Mouse (Mus musculus) midbrain, embryonic 12.5 days (tissue): ENCODE data around the gene Aqp9. TPM values are rescaled to one million over a fixed set of nuclear protein-coding genes. Genes with fewer than 3 reads are reported as not detected.

Experiments used
- ATAC-seq: fragments of 200-750 bp; cut with Nextera tagmentation; 2 replicates; pipeline ENCODE4 v1.8.0; 2017; ENCODE audit warnings: low read depth, moderate TSS enrichment, moderate library complexity; ENCODE audit not compliant: low FRiP score
- H3K27ac ChIP-seq: fragments of 300-500 bp; sonication (generic); replicated peaks from 2 replicates; pipeline ENCODE4 v1.5.1; 2016; ENCODE audit warnings: mild to moderate bottlenecking
- H3K27me3 ChIP-seq: fragments of 300-500 bp; sonication (generic); 2 replicates; pipeline ENCODE4 v1.6.1; 2016; ENCODE audit warnings: mild to moderate bottlenecking
- H3K36me3 ChIP-seq: fragments of 300-500 bp; sonication (generic); 2 replicates; pipeline ENCODE4 v1.6.1; 2016
- H3K4me1 ChIP-seq: fragments of 300-500 bp; sonication (generic); 2 replicates; pipeline ENCODE4 v1.6.1; 2016
- H3K4me2 ChIP-seq: fragments of 300-500 bp; sonication (generic); replicated peaks from 2 replicates; pipeline ENCODE4 v1.6.1; 2016; ENCODE audit warnings: mild to moderate bottlenecking, moderate library complexity
- H3K4me3 ChIP-seq: fragments of 300-500 bp; sonication (generic); 2 replicates; pipeline ENCODE4 v1.5.1; 2016; ENCODE audit warnings: mild to moderate bottlenecking
- H3K9ac ChIP-seq: fragments of 300-500 bp; sonication (generic); replicated peaks from 2 replicates; pipeline ENCODE4 v1.6.1; 2016; ENCODE audit warnings: mild to moderate bottlenecking, moderate library complexity
- H3K9me3 ChIP-seq: fragments of 300-500 bp; sonication (generic); 2 replicates; pipeline ENCODE4 v1.6.1; 2016; ENCODE audit warnings: mild to moderate bottlenecking
- WGBS: fragments of 180-500 bp; shearing (Covaris S2); methylation state at CpG from one replicate; pipeline ENCODE4 v1.1.7; 2016; 5-methylcytosine and 5-hydroxymethylcytosine counted together
- polyA plus RNA-seq: library from polyadenylated mRNA; unstranded; fragments of >200 nt; fragmentation: Nextera tagmentation; extraction: Ambion mirVana; gene quantifications from 2 replicates; pipeline ENCODE4 v1.2.1, GENCODE M21; 2016

Aqp9 gene
- 0.28 TPM in 1 of 2 replicates, not detected in the other for polyA plus RNA-seq

DNA sequence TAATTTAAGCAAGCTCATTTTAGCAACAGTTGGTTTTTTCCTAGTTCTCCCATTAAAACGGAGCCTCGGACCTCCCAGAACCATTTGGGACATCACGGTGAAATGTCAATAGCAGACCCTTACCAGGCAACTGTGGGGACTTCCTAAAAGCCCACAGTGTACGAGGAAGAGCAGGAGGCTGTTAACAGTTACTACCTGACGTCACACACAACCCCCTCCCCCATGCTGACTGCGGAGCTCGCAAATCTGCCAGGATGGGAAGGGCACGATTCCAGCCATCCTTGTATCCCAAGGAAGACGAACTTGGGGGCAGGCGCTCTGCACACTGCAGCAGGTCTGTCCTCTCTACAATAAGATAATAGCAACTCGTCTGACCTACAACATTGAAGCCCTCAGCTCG, at the start of gene Aqp9:
Gene Aqp9 (minus strand): TSS at position 172 of the 400 bp plus-strand sequence.
- Histone ChIP-seq H3K4me2 (no peak within 1 kb of the TSS), H3K36me3 (no peaks in the 10 kb centered on the region), H3K4me1 (peaks cover 13% of the 10 kb centered on the region), H3K27me3 (peaks cover 5% of the 10 kb centered on the region; the same call in 1 of the 2 replicates), H3K9me3 (no peaks in the 10 kb centered on the region), H3K27ac (0 out of 2 replicates have a peak within 1 kb of the TSS, but pooled peaks have one; percentile 15), H3K4me3 (no peak within 1 kb of the TSS), H3K9ac (no peak within 1 kb of the TSS)
- ATAC-seq = no peak
- WGBS = 49% methylated on average over 12 of the region's 12 CpGs

DNA sequence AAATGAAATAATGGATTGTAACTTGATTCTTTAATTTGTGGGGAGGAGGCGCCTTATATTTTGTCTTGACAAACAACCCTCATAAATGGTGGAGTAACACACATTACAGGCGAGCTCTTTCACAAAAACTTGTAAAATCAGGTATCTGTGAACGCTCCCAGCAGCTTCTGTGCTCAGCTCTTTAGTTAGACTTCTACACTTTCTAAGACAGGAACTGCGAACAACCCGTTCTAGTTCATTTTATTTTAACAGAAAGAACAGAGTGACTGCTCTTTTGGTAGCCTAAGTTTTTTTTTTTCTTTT, 49.3 kb upstream of the Aqp9 start:
- 21% methylated on average over 5 of the region's 5 CpGs for WGBS
- Histone ChIP-seq H3K4me1 (peaks cover 17% of the 10 kb centered on the region), H3K27ac (no peak overlapping the region), H3K9me3 (no peaks in the 10 kb centered on the region), H3K36me3 (no peaks in the 10 kb centered on the region), H3K9ac (no peak overlapping the region), H3K27me3 (peaks cover 61% of the 10 kb centered on the region), H3K4me2 (no peak overlapping the region), H3K4me3 (no peak overlapping the region)
- no peak for ATAC-seq

DNA sequence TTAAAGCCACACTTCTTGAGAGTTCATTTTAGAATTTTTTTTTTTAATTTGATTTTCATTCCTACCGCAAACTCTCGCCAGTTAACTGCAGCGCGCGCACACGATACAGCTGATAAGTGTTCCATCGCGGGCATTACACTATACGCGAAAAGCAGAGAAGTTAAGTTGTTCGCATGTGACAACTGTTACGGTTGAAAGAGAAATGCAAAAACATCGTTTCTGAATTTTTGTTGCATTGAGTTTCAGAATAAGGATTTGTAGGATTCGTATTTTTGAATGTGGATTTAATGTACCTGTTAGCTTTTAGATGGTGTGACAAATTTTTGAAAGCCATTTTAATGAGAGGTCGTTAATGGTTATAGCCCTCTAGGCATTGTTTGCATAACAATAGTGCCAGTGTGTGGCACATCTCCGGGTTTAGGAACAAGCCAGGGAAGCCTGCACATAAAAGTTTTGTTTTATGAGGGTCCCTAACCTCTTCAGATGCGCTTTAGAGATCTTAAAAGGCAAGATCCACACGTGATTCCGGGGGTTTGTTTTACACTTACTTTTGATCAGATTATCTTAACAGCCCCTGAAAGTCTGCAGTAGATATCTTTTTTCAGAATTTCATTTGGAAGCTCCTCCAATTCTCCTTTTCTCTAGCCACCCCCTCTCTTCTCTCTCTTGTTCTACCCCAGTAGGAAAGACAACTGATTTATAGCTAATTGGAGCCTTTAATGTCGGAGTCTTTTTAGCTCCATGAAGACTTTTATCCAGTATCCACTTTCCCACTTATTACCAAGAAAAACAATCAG, 48.7 kb upstream of the Aqp9 start:
- Histone ChIP-seq H3K4me2 (0 out of 2 replicates have a peak overlapping the region, but pooled peaks have one; percentile 60), H3K27me3 (peaks cover 61% of the 10 kb centered on the region), H3K27ac (no peak overlapping the region), H3K9ac (no peak overlapping the region), H3K4me1 (peaks cover 17% of the 10 kb centered on the region), H3K9me3 (no peaks in the 10 kb centered on the region), H3K4me3 (no peak overlapping the region), H3K36me3 (no peaks in the 10 kb centered on the region)
- 2% methylated on average over 20 of the region's 20 CpGs for WGBS
- no peak for ATAC-seq

DNA sequence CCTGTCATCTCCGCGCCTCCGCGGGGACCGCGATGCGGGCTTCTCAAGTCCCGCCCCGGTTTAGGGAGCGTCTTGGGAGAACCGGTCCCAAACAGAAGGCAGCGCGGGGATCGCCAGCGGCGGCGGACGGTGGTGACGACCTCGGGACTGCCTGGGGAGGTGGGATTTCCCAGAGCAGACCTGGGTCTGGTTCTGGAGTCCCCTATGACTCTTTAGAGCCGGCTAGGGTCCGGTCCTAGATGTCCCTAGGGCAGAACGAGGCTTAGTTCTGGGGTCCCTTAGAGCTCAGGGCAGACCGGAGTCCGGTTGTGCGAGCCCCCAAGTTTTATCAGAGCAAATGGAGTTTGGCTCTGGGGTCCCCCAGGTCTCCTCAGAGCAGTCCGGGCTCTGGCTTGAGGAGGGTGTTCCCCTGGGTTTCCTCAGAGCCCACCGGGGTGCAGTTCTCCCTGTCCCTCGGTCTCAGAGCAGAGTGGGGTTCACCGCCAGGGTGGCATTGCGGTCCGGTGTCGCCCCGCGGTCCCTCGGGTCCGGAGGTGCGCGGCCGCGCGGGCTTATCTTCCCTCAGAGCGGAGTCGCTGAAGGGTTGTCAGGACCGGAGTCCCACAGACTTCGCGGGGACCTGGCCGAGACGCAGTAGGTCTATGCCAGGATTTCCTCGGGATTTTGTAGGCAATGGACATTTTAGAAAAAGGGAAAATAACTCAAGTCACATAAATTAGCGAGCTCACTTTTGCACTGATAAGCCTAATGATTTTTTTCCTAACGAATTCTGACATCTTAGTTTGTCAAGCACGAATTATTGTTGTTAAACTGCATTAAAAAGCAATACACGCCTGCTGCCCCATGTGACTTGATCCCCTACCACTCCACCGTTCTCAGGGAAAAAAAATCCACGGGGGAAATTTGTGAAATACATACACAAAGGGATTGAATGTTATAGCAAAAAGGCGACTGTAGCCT, 47.8 kb upstream of the Aqp9 start:
- Histone ChIP-seq H3K4me2 (peak overlapping the region; percentile 60), H3K36me3 (no peaks in the 10 kb centered on the region), H3K9ac (peak overlapping the region; percentile 49; the same call in 1 of the 2 replicates), H3K4me3 (peak overlapping the region; percentile 47), H3K27ac (no peak overlapping the region), H3K4me1 (peaks cover 17% of the 10 kb centered on the region), H3K9me3 (no peaks in the 10 kb centered on the region), H3K27me3 (peaks cover 61% of the 10 kb centered on the region)
- 1% methylated on average over 57 of the region's 57 CpGs for WGBS
- ATAC-seq = peak; percentile 30; the same call in 1 of the 2 replicates

DNA sequence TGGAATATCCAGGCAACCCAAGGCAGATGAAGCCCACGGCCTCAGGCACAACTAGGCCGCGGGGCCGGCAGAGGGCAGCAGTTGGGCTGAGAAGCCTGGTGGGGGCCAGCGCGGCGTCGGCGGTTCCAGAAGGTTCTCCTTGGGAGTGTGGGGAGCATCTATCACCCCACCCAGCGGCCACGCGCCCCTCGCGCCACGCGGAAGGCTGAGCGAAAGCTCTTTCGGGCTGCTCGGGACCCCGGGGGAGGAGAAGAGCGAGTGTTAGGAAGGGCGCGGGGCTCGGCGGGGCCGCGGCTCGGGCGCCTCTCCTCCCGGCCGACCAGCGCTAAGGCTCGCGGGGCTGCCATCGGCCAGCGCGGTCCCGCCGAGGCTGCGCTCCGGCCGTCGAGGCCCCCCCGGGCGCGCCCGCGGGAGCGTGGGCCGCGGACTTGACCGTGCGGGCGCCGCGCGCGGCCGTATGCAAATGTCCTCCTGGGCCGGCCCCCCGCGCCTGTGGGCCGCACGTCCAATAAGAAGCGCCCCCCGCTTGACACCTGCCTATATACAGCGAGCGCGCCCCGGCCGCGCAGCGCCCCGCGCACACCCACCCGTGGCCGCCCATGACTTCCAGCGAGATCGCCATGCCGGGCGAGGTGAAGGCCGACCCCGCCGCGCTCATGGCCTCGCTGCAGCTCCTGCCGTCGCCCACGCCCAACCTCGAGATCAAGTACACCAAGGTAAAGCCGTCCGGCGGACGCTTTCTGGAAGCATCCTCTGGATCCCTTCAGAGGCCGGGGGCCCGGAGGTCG, 47.0 kb upstream of the Aqp9 start, which contains the start of gene Aldh1a2:
Gene Aldh1a2 (plus strand): TSS at position 542 of the 788 bp plus-strand sequence.
- Histone ChIP-seq H3K27ac (no peak within 1 kb of the TSS), H3K4me3 (peak within 1 kb of the TSS; percentile 47), H3K9me3 (no peaks in the 10 kb centered on the region), H3K9ac (peak within 1 kb of the TSS; percentile 49), H3K4me2 (peak within 1 kb of the TSS; percentile 60), H3K27me3 (peaks cover 60% of the 10 kb centered on the region), H3K4me1 (peaks cover 17% of the 10 kb centered on the region), H3K36me3 (no peaks in the 10 kb centered on the region)
- WGBS = under 1% methylated on average over 81 of the region's 97 CpGs
- ATAC-seq = peak; percentile 27; the same call in 1 of the 2 replicates

DNA sequence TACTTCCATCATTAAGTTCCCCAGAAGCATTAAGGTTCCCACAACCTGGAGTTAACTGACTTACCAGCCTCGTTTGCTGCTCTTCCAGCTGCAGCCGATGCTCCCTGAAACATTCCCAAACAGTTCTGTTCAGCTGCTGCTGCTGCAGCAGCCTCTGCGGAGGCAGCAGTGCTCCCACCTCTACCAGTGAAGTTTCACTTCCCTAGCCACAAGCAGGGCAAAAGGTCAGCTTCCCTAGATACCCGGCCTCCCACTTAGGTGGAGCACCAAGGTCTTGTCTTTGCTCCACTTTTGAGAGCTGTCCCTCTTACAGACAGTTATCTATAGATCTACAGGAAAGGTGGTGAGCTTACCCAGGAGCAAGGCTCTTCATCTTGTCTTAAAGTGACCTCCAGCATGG, 45.2 kb upstream of the Aqp9 start:
- WGBS = 51% methylated on average over 4 of the region's 4 CpGs

DNA sequence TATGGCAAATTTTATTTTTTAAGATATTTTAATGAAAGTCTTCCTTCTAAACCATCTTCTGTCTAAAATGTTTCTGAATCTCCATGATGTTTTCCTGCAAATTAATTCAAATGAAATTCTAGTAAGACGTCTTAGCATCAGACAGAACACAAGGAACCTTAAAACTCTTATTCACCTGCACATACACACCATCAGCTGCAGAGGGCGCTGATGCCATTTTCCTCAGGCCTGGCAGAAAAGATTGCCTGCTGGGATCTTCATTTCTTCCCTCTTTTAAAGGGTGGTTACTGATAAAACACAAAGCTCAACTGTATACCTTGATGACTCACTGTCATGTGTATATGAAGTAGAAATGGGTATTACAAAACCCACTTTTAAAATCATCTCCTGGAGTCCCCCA, 42.4 kb upstream of the Aqp9 start:
- no peaks in the 10 kb centered on the region for H3K36me3 ChIP-seq
- no peak overlapping the region for H3K4me3 ChIP-seq
- H3K9ac ChIP-seq = no peak overlapping the region
- 10% methylated on average over 2 of the region's 2 CpGs for WGBS
- no peak for ATAC-seq
- peaks cover 38% of the 10 kb centered on the region for H3K27me3 ChIP-seq
- no peak overlapping the region for H3K4me2 ChIP-seq
- H3K4me1 ChIP-seq = peaks cover 8% of the 10 kb centered on the region
- no peaks in the 10 kb centered on the region for H3K9me3 ChIP-seq
- no peak overlapping the region for H3K27ac ChIP-seq

More for the DNA sequence above, 45.2 kb upstream of the Aqp9 start:
- Histone ChIP-seq H3K4me1 (peaks cover 17% of the 10 kb centered on the region), H3K27me3 (peaks cover 58% of the 10 kb centered on the region), H3K4me2 (no peak overlapping the region), H3K9me3 (no peaks in the 10 kb centered on the region), H3K36me3 (no peaks in the 10 kb centered on the region), H3K27ac (no peak overlapping the region), H3K9ac (no peak overlapping the region), H3K4me3 (no peak overlapping the region)
- ATAC-seq = no peak

DNA sequence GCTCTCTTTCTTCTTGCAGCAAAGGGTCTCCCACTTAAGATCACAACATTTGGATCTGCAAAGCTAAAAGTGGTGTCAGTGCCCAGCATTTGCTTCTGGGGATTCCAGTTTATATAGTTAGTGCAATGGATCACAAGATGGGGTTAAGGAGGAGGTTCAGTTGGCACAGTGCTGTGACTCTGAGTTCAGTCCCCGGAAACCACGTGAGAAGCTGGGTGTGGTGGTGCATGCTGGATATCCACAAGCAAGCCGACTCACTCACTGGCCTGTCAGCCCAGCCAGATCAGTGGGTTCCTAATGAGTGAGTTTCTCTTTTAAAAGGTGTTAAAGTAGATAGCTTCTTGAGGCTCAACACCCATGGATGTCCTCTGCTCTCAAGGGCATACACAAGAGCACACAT, 40.8 kb upstream of the Aqp9 start:
- 75% methylated on average over 3 of the region's 3 CpGs for WGBS
- Histone ChIP-seq H3K27ac (no peak overlapping the region), H3K4me2 (no peak overlapping the region), H3K27me3 (peaks cover 22% of the 10 kb centered on the region), H3K4me1 (no peaks in the 10 kb centered on the region), H3K4me3 (no peak overlapping the region), H3K36me3 (no peaks in the 10 kb centered on the region), H3K9me3 (no peaks in the 10 kb centered on the region), H3K9ac (no peak overlapping the region)
- no peak for ATAC-seq

DNA sequence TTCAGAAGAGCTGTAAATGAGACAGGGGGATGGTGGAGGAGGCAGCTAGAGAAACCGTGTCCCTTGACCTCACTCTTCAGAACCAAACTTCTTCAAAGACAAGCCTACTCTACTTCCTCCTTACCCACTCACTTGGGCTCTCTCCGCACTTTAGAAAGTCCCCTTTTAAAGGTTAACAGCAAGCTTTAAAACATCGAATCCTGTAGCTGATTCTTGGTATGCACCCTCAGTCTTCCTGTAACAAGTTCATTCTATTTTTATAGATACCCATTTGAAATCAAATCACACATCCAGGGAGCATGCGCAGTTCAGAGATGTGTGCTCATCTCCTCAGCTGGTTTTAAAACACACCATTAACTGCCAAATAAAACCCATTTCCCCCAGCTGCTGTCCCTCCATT, 33.8 kb upstream of the Aqp9 start:
- WGBS = 82% methylated on average over 4 of the region's 4 CpGs
- Histone ChIP-seq H3K9me3 (no peaks in the 10 kb centered on the region), H3K27me3 (no peaks in the 10 kb centered on the region), H3K4me2 (no peak overlapping the region), H3K27ac (no peak overlapping the region), H3K4me1 (no peaks in the 10 kb centered on the region), H3K4me3 (no peak overlapping the region), H3K36me3 (no peaks in the 10 kb centered on the region), H3K9ac (no peak overlapping the region)
- ATAC-seq = no peak

DNA sequence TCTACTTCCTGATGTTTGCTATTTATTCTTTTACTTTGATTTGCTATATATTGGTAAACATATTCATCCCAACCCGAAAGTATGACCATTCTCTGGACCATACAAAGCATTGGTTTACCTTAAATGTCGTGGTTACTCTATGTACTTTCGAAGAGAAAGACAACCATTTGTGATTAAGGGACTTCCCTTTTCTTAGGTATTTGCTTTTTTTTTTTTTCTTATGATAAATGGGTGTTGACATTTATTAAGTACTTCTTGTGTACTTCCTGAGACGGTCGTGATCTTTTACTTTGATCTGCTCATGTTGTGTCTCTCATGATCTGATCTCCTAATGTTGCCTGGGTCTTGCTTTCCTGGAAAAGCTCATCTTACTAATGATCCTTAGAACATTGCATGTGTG, 30.3 kb upstream of the Aqp9 start:
- no peak overlapping the region for H3K4me3 ChIP-seq
- WGBS = 88% methylated on average over 5 of the region's 5 CpGs
- no peak for ATAC-seq

DNA sequence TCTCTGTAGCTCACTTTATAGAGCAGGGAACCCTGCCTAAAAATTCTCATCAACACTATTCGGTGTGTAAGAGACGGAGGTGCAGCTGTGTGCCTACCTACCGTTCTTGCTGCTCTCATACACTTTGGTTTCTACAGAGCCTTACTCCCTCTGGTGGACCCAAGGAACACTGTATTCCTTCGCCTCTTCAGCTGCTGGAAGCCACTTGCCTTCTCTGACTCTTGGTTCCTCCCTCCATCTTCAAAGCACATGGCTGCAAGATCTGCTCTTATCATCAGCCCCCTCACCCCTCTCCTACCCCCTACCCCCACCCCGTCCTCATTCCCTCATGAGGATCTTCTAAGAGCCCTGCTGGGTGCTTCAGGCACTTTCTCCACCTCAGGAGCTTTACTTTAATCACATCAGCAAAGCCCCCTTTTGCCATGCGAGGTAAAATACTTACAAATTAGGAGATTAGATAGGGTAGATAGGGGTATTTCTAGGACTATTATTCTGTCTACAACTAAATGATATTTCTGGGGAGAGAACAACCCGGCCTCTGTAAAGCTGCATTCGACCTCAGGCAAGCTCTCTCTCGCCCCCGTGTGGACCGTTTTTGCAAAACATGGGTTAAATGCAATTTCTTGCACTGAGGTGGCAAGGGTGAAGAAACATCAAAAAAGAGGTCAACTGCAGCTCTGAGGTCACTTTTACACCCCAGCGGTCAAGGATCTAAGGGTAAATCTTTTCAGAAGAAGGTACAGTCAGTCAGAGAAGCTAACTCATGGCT, 20.3 kb upstream of the Aqp9 start:
- Histone ChIP-seq H3K9ac (no peak overlapping the region), H3K4me2 (peak overlapping the region; percentile 46), H3K27me3 (no peaks in the 10 kb centered on the region), H3K27ac (no peak overlapping the region), H3K4me1 (no peaks in the 10 kb centered on the region), H3K36me3 (no peaks in the 10 kb centered on the region), H3K9me3 (no peaks in the 10 kb centered on the region), H3K4me3 (no peak overlapping the region)
- peak; percentile 58; the same call in 1 of the 2 replicates for ATAC-seq
- WGBS = 17% methylated on average over 12 of the region's 12 CpGs

More for the DNA sequence above, 30.3 kb upstream of the Aqp9 start:
- H3K9ac ChIP-seq = no peak overlapping the region
- H3K27me3 ChIP-seq = no peaks in the 10 kb centered on the region
- no peak overlapping the region for H3K4me2 ChIP-seq
- no peak overlapping the region for H3K27ac ChIP-seq
- H3K9me3 ChIP-seq = no peaks in the 10 kb centered on the region
- H3K36me3 ChIP-seq = no peaks in the 10 kb centered on the region
- no peaks in the 10 kb centered on the region for H3K4me1 ChIP-seq
